Mouse (Mus musculus): ENCODE results near the gene Rfxap. TPM values are rescaled to one million over a fixed set of nuclear protein-coding genes. Genes with fewer than 3 reads are reported as not detected.
"Not testable (repeated sequence)": the region's sequence is repeated elsewhere in the genome, so short reads cannot be mapped to it uniquely, and the experiment has no call there.

Gene Rfxap
- polyA plus RNA-seq, 1 experiment from 2014 or later: 62.4 TPM

DNA sequence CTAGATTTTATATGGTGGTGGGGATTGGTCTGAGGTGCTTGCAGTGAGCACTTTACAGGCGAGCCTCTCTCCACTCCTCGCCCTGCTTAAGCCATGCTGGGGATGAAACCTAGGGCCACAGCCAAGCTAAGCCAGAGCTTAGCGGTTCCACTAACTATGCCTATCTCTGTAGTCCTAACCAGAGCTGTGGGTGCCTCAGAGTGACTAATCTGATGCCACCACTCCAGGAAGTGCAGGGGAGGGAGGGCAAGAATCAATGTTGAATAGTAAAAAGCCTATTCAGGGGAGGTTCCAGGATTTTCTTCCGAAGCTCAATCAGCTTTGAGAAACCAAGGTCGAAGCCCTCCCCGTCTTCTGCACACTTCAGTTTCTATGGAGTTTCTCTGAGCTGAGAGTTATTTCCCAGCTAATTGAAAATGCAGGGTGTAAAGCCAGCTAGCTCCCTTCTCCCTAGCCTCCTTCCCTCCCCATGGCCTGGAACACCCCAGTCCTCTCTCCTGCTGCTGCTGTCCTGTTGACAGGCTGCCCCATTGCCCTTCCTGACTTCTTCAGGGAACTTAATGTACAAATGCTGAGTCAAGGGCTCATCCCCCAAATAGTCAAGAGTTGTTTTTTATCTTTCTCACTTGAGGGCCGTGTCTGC, 31.5 kb downstream of the Rfxap start:
- H3K27me3 ChIP-seq (ENCODE audit: control insufficient read depth, insufficient read depth, low read length): no peaks in the 10 kb centered on the region
- no peak overlapping the region for H3K9ac ChIP-seq (ENCODE audit: low read depth, low read length)
- H3K4me1 ChIP-seq (replicated peaks; ENCODE audit: control insufficient read depth, insufficient read depth, low read length): no peaks in the 10 kb centered on the region
- peaks cover 4% of the 10 kb centered on the region; the same call in 1 of the 2 replicates for H3K9me3 ChIP-seq (ENCODE audit: control insufficient read depth, low read length)
- no peak for DNase-seq (ENCODE audit: low spot score)
- WGBS: 65% methylated on average over 7 of the region's 7 CpGs
- H3K4me2 ChIP-seq (replicated peaks; ENCODE audit: low read depth, low read length): no peak overlapping the region
- no peak for ATAC-seq (ENCODE audit: low FRiP score)
- no peak overlapping the region for H3K4me3 ChIP-seq (ENCODE audit: low read depth, low read length)
- H3K27ac ChIP-seq (ENCODE audit: low read depth, low read length): no peak overlapping the region
- H3K36me3 ChIP-seq (ENCODE audit: control insufficient read depth, insufficient read depth, low read length): no peaks in the 10 kb centered on the region

DNA sequence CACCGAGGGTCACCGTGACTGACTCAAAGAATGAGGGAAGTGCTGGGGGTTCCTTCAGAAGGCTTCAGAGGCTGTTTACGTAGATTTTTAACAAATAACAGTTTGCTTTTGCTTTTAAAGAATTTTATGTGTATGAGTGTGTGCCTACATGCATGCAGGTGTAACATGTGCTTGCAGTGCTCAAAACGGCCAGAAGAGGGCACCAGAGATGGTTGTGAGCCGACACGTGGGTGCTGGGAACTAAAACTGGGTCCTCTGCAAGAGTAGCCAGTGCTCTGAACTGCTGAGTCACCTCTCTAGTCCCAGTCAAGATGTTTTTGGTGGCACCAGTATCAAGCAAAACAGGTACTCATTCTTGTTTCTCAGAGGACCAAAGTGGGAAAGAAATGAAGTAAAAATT, 34.0 kb downstream of the Rfxap start:
- H3K4me1 ChIP-seq (replicated peaks; ENCODE audit: control insufficient read depth, insufficient read depth, low read length): no peaks in the 10 kb centered on the region
- WGBS: 79% methylated on average over 6 of the region's 6 CpGs

DNA sequence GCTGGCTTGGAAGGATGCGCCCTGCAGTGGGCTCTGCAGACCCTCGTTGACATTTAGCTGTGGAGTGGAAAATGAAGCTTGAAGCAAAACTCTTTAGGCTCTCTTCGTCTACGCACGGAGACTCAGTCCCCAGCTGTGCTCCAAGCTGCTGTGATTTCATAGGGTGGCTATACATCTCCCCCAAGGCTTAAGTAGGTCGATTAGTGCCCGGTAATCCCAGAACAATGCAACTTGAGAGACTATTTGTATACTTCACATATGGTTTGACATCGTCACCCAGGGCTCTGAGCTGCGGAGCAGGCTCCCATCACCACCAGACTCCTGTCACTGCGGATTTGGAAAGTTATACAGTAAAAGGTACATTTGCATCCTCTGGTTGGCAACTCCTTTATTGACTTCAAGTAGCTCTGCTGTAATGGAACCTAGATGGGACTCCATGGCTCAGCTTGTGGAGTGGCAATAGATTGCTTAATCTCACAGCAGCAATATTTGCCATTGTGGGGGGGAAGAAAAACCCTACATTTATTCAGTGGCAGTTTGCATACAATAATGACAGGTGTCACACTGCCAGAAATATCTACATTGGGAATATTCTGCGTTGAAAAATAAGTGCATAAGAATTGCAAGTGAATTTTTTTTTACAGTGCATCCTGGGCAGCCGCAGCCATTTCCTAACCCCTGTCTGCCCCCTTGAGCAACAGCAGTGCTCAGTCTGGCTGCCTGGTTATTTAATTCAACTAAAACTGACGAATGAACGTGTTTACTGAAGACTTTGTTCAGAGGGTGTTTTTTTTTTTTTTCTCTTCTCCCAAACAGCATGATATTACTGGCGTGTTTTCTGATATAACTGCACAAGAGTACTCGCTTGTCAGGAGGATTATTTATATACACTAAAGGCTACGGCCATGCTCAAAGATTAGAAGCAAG, 38.0 kb downstream of the Rfxap start:
- WGBS: 83% methylated on average over 17 of the region's 17 CpGs
- Histone ChIP-seq H3K9me3 (ENCODE audit: control insufficient read depth, low read length) (peaks cover 4% of the 10 kb centered on the region; the same call in 1 of the 2 replicates), H3K4me2 (replicated peaks; ENCODE audit: low read depth, low read length) (no peak overlapping the region), H3K4me1 (replicated peaks; ENCODE audit: control insufficient read depth, insufficient read depth, low read length) (no peaks in the 10 kb centered on the region), H3K4me3 (ENCODE audit: low read depth, low read length) (no peak overlapping the region), H3K9ac (ENCODE audit: low read depth, low read length) (no peak overlapping the region), H3K27ac (ENCODE audit: low read depth, low read length) (no peak overlapping the region), H3K36me3 (ENCODE audit: control insufficient read depth, insufficient read depth, low read length) (no peaks in the 10 kb centered on the region), H3K27me3 (ENCODE audit: control insufficient read depth, insufficient read depth, low read length) (no peaks in the 10 kb centered on the region)
- DNase-seq (ENCODE audit: low spot score): no peak
- ATAC-seq (ENCODE audit: low FRiP score): no peak

More for the DNA sequence above, 34.0 kb downstream of the Rfxap start:
- no peak for ATAC-seq (ENCODE audit: low FRiP score)
- Histone ChIP-seq H3K27ac (ENCODE audit: low read depth, low read length) (no peak overlapping the region), H3K4me2 (replicated peaks; ENCODE audit: low read depth, low read length) (no peak overlapping the region), H3K36me3 (ENCODE audit: control insufficient read depth, insufficient read depth, low read length) (no peaks in the 10 kb centered on the region), H3K27me3 (ENCODE audit: control insufficient read depth, insufficient read depth, low read length) (no peaks in the 10 kb centered on the region), H3K9ac (ENCODE audit: low read depth, low read length) (no peak overlapping the region), H3K4me3 (ENCODE audit: low read depth, low read length) (no peak overlapping the region), H3K9me3 (ENCODE audit: control insufficient read depth, low read length) (peaks cover 4% of the 10 kb centered on the region; the same call in 1 of the 2 replicates)
- no peak for DNase-seq (ENCODE audit: low spot score)

DNA sequence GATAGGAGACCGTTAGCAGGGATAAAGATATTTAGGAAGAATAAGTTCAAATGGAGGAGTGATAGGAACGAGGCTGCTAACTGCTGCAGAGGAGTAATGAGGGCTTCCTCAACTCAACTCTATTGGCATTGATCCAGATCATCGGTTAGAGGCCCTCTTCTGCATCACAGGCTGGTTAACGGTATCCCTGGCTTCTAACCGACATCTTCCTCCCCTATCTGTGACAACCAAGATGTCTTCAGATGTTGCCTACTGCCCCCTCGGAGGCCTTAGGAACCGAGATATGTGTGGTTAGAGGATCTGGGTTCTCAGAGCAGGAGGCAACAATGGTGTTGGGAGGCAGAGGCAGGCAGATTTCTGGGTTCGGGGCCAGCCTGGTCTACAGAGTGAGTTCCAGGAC, 39.0 kb downstream of the Rfxap start:
- Histone ChIP-seq H3K9ac (ENCODE audit: low read depth, low read length) (no peak overlapping the region), H3K36me3 (ENCODE audit: control insufficient read depth, insufficient read depth, low read length) (no peaks in the 10 kb centered on the region), H3K9me3 (ENCODE audit: control insufficient read depth, low read length) (peaks cover 3% of the 10 kb centered on the region; the same call in 1 of the 2 replicates), H3K4me2 (replicated peaks; ENCODE audit: low read depth, low read length) (no peak overlapping the region), H3K4me3 (ENCODE audit: low read depth, low read length) (no peak overlapping the region), H3K27me3 (ENCODE audit: control insufficient read depth, insufficient read depth, low read length) (no peaks in the 10 kb centered on the region), H3K4me1 (replicated peaks; ENCODE audit: control insufficient read depth, insufficient read depth, low read length) (no peaks in the 10 kb centered on the region), H3K27ac (ENCODE audit: low read depth, low read length) (no peak overlapping the region)
- no peak for ATAC-seq (ENCODE audit: low FRiP score)
- no peak for DNase-seq (ENCODE audit: low spot score)
- 90% methylated on average over 8 of the region's 8 CpGs for WGBS

DNA sequence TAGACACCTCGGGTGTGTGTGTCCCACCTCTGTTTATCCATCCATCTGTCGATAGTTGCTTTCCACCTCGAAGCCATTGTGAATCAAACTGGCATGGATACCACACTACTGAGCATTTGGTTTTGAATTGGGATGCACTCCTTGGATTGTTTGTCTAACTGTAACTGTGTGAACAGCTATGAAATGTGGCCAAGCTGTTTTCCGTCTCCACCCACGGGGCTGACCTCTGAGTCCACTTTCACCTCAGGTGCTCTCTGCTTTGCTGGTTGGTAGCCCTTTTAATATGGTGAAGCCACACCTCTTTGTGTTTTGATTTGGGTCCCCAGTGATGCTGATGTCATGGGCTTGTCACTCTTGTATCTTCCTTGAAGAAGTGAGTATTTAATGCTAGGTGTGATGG, 40.8 kb downstream of the Rfxap start:
- no peak for ATAC-seq (ENCODE audit: low FRiP score)
- 84% methylated on average over 5 of the region's 5 CpGs for WGBS
- H3K9me3 ChIP-seq (ENCODE audit: control insufficient read depth, low read length): no peaks in the 10 kb centered on the region
- no peaks in the 10 kb centered on the region for H3K36me3 ChIP-seq (ENCODE audit: control insufficient read depth, insufficient read depth, low read length)
- H3K9ac ChIP-seq (ENCODE audit: low read depth, low read length): no peak overlapping the region
- no peaks in the 10 kb centered on the region for H3K4me1 ChIP-seq (replicated peaks; ENCODE audit: control insufficient read depth, insufficient read depth, low read length)
- no peak for DNase-seq (ENCODE audit: low spot score)
- H3K27ac ChIP-seq (ENCODE audit: low read depth, low read length): no peak overlapping the region
- H3K4me3 ChIP-seq (ENCODE audit: low read depth, low read length): no peak overlapping the region
- H3K27me3 ChIP-seq (ENCODE audit: control insufficient read depth, insufficient read depth, low read length): no peaks in the 10 kb centered on the region
- no peak overlapping the region for H3K4me2 ChIP-seq (replicated peaks; ENCODE audit: low read depth, low read length)

DNA sequence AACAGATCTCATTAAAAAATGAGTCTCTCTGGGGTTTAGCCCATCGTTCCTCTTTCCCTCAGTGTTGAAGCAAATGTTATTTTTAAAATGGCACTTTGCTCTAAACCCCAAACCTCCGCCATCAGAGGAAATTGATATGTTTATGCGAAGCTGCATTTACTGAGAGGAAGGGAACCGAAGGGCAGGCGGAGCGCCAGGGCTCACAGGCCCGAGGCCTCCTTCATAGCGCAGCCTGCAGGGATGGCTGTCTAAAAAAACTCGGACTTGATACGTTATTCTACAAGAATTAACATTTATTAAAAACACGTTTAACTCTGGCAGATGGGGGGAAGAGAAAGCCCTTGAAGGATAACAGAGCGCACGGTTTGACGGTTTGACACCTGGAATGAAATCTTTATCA, 41.6 kb downstream of the Rfxap start:
- WGBS: 80% methylated on average over 14 of the region's 14 CpGs
- Histone ChIP-seq H3K4me3 (ENCODE audit: low read depth, low read length) (no peak overlapping the region), H3K9me3 (ENCODE audit: control insufficient read depth, low read length) (no peaks in the 10 kb centered on the region), H3K27me3 (ENCODE audit: control insufficient read depth, insufficient read depth, low read length) (no peaks in the 10 kb centered on the region), H3K4me1 (replicated peaks; ENCODE audit: control insufficient read depth, insufficient read depth, low read length) (no peaks in the 10 kb centered on the region), H3K4me2 (replicated peaks; ENCODE audit: low read depth, low read length) (no peak overlapping the region), H3K36me3 (ENCODE audit: control insufficient read depth, insufficient read depth, low read length) (no peaks in the 10 kb centered on the region), H3K9ac (ENCODE audit: low read depth, low read length) (no peak overlapping the region), H3K27ac (ENCODE audit: low read depth, low read length) (no peak overlapping the region)
- DNase-seq (ENCODE audit: low spot score) (no peak), ATAC-seq (ENCODE audit: low FRiP score) (no peak)

DNA sequence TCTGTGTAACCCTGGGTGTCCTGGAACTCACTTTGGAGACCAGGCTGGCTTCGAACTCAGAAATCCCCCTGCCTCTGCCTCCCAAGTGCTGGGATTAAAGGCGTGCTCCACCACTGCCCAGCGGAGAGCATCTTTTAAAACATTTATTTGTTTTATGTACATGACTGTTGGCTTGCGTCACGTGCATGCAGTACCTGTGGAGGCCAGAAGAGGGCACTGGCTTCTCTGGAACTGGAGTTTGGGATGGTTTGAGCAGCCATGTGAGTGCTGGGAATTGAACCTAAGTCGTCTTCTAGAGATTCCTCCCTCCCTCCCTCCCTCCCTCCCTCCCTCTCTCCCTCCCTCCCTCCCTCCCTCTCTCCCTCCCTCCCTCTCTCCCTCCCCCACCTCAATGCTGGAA, 42.1 kb downstream of the Rfxap start:
- 86% methylated on average over 6 of the region's 6 CpGs for WGBS
- ATAC-seq (ENCODE audit: low FRiP score): not testable (repeated sequence)

DNA sequence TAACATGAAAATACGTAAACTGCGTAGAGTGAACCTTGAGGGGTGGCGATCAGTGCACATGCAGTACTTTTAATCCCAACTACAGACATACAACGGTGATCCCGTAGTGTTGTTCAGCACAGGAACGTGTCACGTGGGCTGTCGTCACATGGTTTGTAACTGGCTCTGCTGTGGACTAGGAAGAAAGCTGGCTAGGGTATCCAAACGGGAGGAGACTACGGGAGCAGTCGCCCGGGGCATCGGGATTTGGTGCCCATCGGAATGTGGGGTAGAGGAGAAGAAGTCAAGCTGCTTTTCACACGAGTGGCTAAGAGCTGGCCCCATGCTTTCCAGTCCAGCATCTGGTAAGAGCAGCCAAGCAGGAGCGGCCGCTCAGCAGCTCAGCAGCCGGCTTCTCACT, 43.2 kb downstream of the Rfxap start:
- DNase-seq (ENCODE audit: low spot score): peak; percentile 32
- Histone ChIP-seq H3K4me2 (replicated peaks; ENCODE audit: low read depth, low read length) (no peak overlapping the region), H3K4me3 (ENCODE audit: low read depth, low read length) (no peak overlapping the region), H3K27me3 (ENCODE audit: control insufficient read depth, insufficient read depth, low read length) (no peaks in the 10 kb centered on the region), H3K27ac (ENCODE audit: low read depth, low read length) (no peak overlapping the region), H3K36me3 (ENCODE audit: control insufficient read depth, insufficient read depth, low read length) (no peaks in the 10 kb centered on the region), H3K9ac (ENCODE audit: low read depth, low read length) (no peak overlapping the region), H3K4me1 (replicated peaks; ENCODE audit: control insufficient read depth, insufficient read depth, low read length) (no peaks in the 10 kb centered on the region), H3K9me3 (ENCODE audit: control insufficient read depth, low read length) (no peaks in the 10 kb centered on the region)
- ATAC-seq (ENCODE audit: low FRiP score): no peak
- WGBS: 65% methylated on average over 18 of the region's 18 CpGs

More for the DNA sequence above, 42.1 kb downstream of the Rfxap start:
- H3K9ac ChIP-seq (ENCODE audit: low read depth, low read length); H3K4me2 ChIP-seq (replicated peaks; ENCODE audit: low read depth, low read length); H3K36me3 ChIP-seq (ENCODE audit: control insufficient read depth, insufficient read depth, low read length); H3K4me1 ChIP-seq (replicated peaks; ENCODE audit: control insufficient read depth, insufficient read depth, low read length); H3K4me3 ChIP-seq (ENCODE audit: low read depth, low read length); H3K9me3 ChIP-seq (ENCODE audit: control insufficient read depth, low read length); H3K27me3 ChIP-seq (ENCODE audit: control insufficient read depth, insufficient read depth, low read length); H3K27ac ChIP-seq (ENCODE audit: low read depth, low read length): not testable (repeated sequence)
- peak; percentile 27 for DNase-seq (ENCODE audit: low spot score)
